Mouse (Mus musculus): ENCODE measurements around the gene Thnsl1. TPM values are rescaled to one million over a fixed set of nuclear protein-coding genes. Genes with fewer than 3 reads are reported as not detected.
A peak's percentile ranks its signal among the peaks of the same experiment; 100 is the strongest.

Gene Thnsl1
- polyA plus RNA-seq (2012; rRNA removed): 12.7 and 13.6 TPM in 2 replicates

- peak within 1 kb of the TSS; percentile 56; the same call in 1 of the 2 replicates for H3K27ac ChIP-seq (ENCODE audit: insufficient read depth, low read length)
- TF ChIP-seq CTCF (IDR thresholded peaks at IDR 0.05; ENCODE audit: extremely low read depth, insufficient read depth, low read length) (no peak), POLR2A (IDR thresholded peaks at IDR 0.05; ENCODE audit: extremely low read depth, insufficient read depth, low read length) (peak; percentile 96)
- peak within 1 kb of the TSS; percentile 67 for H3K4me3 ChIP-seq (ENCODE audit: insufficient read depth, low read length)
- peaks cover 1% of the 10 kb centered on the region; the same call in 1 of the 2 replicates for H3K4me1 ChIP-seq (ENCODE audit: control insufficient read depth, insufficient read depth, low read length)
Observed at GRCm38 (mm10) chr2:21204912-21205830, at the start of gene Thnsl1, which contains the start of gene Enkur. Gene Thnsl1 (plus strand): TSS chr2:21205724. Gene Enkur (minus strand): TSS chr2:21205365.

- Histone ChIP-seq H3K27ac (ENCODE audit: insufficient read depth, low read length) (no peak overlapping the region), H3K4me3 (ENCODE audit: insufficient read depth, low read length) (no peak overlapping the region), H3K4me1 (ENCODE audit: control insufficient read depth, insufficient read depth, low read length) (no peaks in the 10 kb centered on the region)
- TF ChIP-seq POLR2A (IDR thresholded peaks at IDR 0.05; ENCODE audit: extremely low read depth, insufficient read depth, low read length) (no peak), CTCF (IDR thresholded peaks at IDR 0.05; ENCODE audit: extremely low read depth, insufficient read depth, low read length) (no peak)
Observed at GRCm38 (mm10) chr2:21164296-21164695, 41.2 kb upstream of the Thnsl1 start.

DNA sequence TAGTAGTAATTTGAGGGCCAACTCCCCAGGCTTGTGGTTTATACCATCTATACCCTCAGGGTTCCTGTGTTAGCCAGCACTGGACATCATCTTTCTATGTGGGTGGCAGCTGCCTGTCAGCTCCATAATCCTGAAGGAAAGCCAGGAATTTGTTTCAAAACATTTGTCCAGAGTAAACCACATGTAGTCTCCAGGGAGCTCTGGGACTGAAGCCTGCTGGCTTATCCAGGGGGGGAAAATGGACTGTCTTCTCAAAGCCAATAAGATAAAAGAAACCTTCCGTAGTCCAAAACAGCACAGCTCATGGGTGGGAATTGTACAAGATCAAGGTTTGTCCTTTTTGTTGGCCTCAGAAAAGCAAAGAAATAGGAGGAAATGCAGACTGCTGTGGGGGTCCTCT, 37.6 kb upstream of the Thnsl1 start:
- TF ChIP-seq CTCF (IDR thresholded peaks at IDR 0.05; ENCODE audit: extremely low read depth, insufficient read depth, low read length) (no peak), POLR2A (IDR thresholded peaks at IDR 0.05; ENCODE audit: extremely low read depth, insufficient read depth, low read length) (no peak)
- Histone ChIP-seq H3K27ac (ENCODE audit: insufficient read depth, low read length) (no peak overlapping the region), H3K4me3 (ENCODE audit: insufficient read depth, low read length) (no peak overlapping the region), H3K4me1 (ENCODE audit: control insufficient read depth, insufficient read depth, low read length) (no peaks in the 10 kb centered on the region)

- TF ChIP-seq CTCF (IDR thresholded peaks at IDR 0.05; ENCODE audit: extremely low read depth, insufficient read depth, low read length) (no peak), POLR2A (IDR thresholded peaks at IDR 0.05; ENCODE audit: extremely low read depth, insufficient read depth, low read length) (no peak)
- Histone ChIP-seq H3K4me3 (ENCODE audit: insufficient read depth, low read length) (no peak overlapping the region), H3K4me1 (ENCODE audit: control insufficient read depth, insufficient read depth, low read length) (no peaks in the 10 kb centered on the region), H3K27ac (ENCODE audit: insufficient read depth, low read length) (no peak overlapping the region)
Observed at GRCm38 (mm10) chr2:21172797-21173196, 32.7 kb upstream of the Thnsl1 start.

GRCm38 (mm10) chr2:21179136-21179535, 26.4 kb upstream of the Thnsl1 start:
- Histone ChIP-seq H3K4me3 (ENCODE audit: insufficient read depth, low read length) (no peak overlapping the region), H3K27ac (ENCODE audit: insufficient read depth, low read length) (no peak overlapping the region), H3K4me1 (ENCODE audit: control insufficient read depth, insufficient read depth, low read length) (no peaks in the 10 kb centered on the region)
- no peak for TF ChIP-seq CTCF (IDR thresholded peaks at IDR 0.05; ENCODE audit: extremely low read depth, insufficient read depth, low read length)
- no peak for TF ChIP-seq POLR2A (IDR thresholded peaks at IDR 0.05; ENCODE audit: extremely low read depth, insufficient read depth, low read length)

GRCm38 (mm10) chr2:21182811-21183210, 22.7 kb upstream of the Thnsl1 start:
- H3K4me3 ChIP-seq (ENCODE audit: insufficient read depth, low read length): no peak overlapping the region
- H3K4me1 ChIP-seq (ENCODE audit: control insufficient read depth, insufficient read depth, low read length): no peaks in the 10 kb centered on the region
- no peak for TF ChIP-seq CTCF (IDR thresholded peaks at IDR 0.05; ENCODE audit: extremely low read depth, insufficient read depth, low read length)
- TF ChIP-seq POLR2A (IDR thresholded peaks at IDR 0.05; ENCODE audit: extremely low read depth, insufficient read depth, low read length): no peak
- H3K27ac ChIP-seq (ENCODE audit: insufficient read depth, low read length): no peak overlapping the region

DNA sequence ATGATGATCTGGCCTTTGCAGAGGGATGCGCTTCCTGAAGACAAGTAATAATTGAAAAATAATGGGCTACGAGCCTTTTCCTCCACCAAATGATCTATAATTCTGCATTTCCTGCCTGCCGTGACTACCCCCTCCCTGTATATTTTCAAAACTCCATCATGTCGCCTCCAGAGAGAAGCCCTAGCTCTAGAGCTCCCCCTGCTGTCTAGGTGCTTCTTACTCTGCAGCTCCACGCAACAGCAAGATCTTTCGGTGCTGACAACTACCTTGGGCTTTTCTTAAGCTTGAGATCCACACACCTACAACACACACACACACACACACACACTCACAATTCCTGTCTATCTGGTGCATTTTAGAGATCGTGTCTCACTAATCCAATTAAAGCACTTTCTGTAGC, 17.9 kb upstream of the Thnsl1 start:
- Histone ChIP-seq H3K4me3 (ENCODE audit: insufficient read depth, low read length) (no peak overlapping the region), H3K4me1 (ENCODE audit: control insufficient read depth, insufficient read depth, low read length) (no peaks in the 10 kb centered on the region), H3K27ac (ENCODE audit: insufficient read depth, low read length) (no peak overlapping the region)
- peak; percentile 82 for TF ChIP-seq CTCF (IDR thresholded peaks at IDR 0.05; ENCODE audit: extremely low read depth, insufficient read depth, low read length)
- TF ChIP-seq POLR2A (IDR thresholded peaks at IDR 0.05; ENCODE audit: extremely low read depth, insufficient read depth, low read length): no peak

DNA sequence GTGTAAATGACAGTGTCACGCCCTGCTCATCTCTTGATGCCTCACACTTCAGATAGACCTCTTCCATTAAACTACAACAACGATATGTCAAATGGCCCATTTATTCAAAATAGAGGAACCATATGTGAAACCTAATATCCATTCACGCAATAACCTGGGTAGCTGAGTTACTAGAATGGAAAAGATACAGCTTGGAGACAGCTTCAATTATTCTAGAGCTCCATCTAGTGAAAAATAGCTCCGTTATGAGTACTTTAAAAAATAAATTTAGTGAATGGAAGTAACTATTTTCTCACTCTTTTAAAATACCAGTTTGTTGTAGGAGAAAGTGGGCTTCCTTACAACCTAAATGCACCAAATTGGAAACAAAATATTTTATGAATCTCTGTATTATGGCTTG, 16.9 kb upstream of the Thnsl1 start:
- Histone ChIP-seq H3K27ac (ENCODE audit: insufficient read depth, low read length) (no peak overlapping the region), H3K4me3 (ENCODE audit: insufficient read depth, low read length) (no peak overlapping the region), H3K4me1 (ENCODE audit: control insufficient read depth, insufficient read depth, low read length) (no peaks in the 10 kb centered on the region)
- TF ChIP-seq CTCF (IDR thresholded peaks at IDR 0.05; ENCODE audit: extremely low read depth, insufficient read depth, low read length) (no peak), POLR2A (IDR thresholded peaks at IDR 0.05; ENCODE audit: extremely low read depth, insufficient read depth, low read length) (no peak)

GRCm38 (mm10) chr2:21191232-21191631, 14.3 kb upstream of the Thnsl1 start:
- TF ChIP-seq POLR2A (IDR thresholded peaks at IDR 0.05; ENCODE audit: extremely low read depth, insufficient read depth, low read length) (no peak), CTCF (IDR thresholded peaks at IDR 0.05; ENCODE audit: extremely low read depth, insufficient read depth, low read length) (no peak)
- no peaks in the 10 kb centered on the region for H3K4me1 ChIP-seq (ENCODE audit: control insufficient read depth, insufficient read depth, low read length)
- H3K4me3 ChIP-seq (ENCODE audit: insufficient read depth, low read length): no peak overlapping the region
- H3K27ac ChIP-seq (ENCODE audit: insufficient read depth, low read length): no peak overlapping the region

GRCm38 (mm10) chr2:21195233-21195632, 10.3 kb upstream of the Thnsl1 start:
- Histone ChIP-seq H3K27ac (ENCODE audit: insufficient read depth, low read length) (no peak overlapping the region), H3K4me1 (ENCODE audit: control insufficient read depth, insufficient read depth, low read length) (no peaks in the 10 kb centered on the region), H3K4me3 (ENCODE audit: insufficient read depth, low read length) (no peak overlapping the region)
- TF ChIP-seq POLR2A (IDR thresholded peaks at IDR 0.05; ENCODE audit: extremely low read depth, insufficient read depth, low read length) (no peak), CTCF (IDR thresholded peaks at IDR 0.05; ENCODE audit: extremely low read depth, insufficient read depth, low read length) (no peak)

Measured in cortical plate, adult 2 months (tissue).